Mouse (Mus musculus): ENCODE results near the gene Armc12. TPM values are rescaled to one million over a fixed set of nuclear protein-coding genes. Genes with fewer than 3 reads are reported as not detected.
A peak's percentile ranks its signal among the peaks of the same experiment; 100 is the strongest.

The Armc12 gene
- not detected for total RNA-seq (2021)
- long read RNA-seq, experiment 1, result 0 reads
- long read RNA-seq, experiment 2, partial matches to known transcripts, result 0 of 1 reads
- long read RNA-seq, experiment 2, other reads (novel, unspliced or antisense), result 1 of 1 reads

GRCm38 (mm10) chr17:28530506-28530905, at the start of gene Armc12:
Gene Armc12, plus strand, starts transcription at chr17:28530806.
- DNase-seq (ENCODE audit: low spot score in 2 of 2), result no peak

- DNase-seq (ENCODE audit: low spot score in 2 of 2), result peak in 1 of 2 experiments; percentile 39
These were observed 45.7 kb upstream of the Armc12 start for GRCm38 (mm10) chr17:28484704-28485445.

- peak in 1 of 2 experiments; percentile 44 for DNase-seq (ENCODE audit: low spot score in 2 of 2)
These were observed 45.1 kb upstream of the Armc12 start for GRCm38 (mm10) chr17:28485446-28485948.

- DNase-seq (ENCODE audit: low spot score in 2 of 2), result peak; percentile 96 to 97
These were observed 44.6 kb upstream of the Armc12 start for GRCm38 (mm10) chr17:28485977-28486400.

- no peak for DNase-seq (ENCODE audit: low spot score in 2 of 2)
These were observed 43.9 kb upstream of the Armc12 start for GRCm38 (mm10) chr17:28486720-28487119.

- no peak for DNase-seq (ENCODE audit: low spot score in 2 of 2)
These were observed 42.9 kb upstream of the Armc12 start for GRCm38 (mm10) chr17:28487584-28488257.

GRCm38 (mm10) chr17:28488258-28489013, 42.2 kb upstream of the Armc12 start:
- no peak for DNase-seq (ENCODE audit: low spot score in 2 of 2)

GRCm38 (mm10) chr17:28491035-28491770, 39.4 kb upstream of the Armc12 start:
- DNase-seq (ENCODE audit: low spot score in 2 of 2), result no peak

GRCm38 (mm10) chr17:28495832-28496231, 34.8 kb upstream of the Armc12 start:
- no peak for DNase-seq (ENCODE audit: low spot score in 2 of 2)

GRCm38 (mm10) chr17:28499190-28499589, 31.4 kb upstream of the Armc12 start:
- DNase-seq (ENCODE audit: low spot score in 2 of 2), result no peak

- no peak for DNase-seq (ENCODE audit: low spot score in 2 of 2)
These were observed 30.1 kb upstream of the Armc12 start for GRCm38 (mm10) chr17:28500465-28500864.

GRCm38 (mm10) chr17:28502196-28502821, 28.3 kb upstream of the Armc12 start:
- DNase-seq (ENCODE audit: low spot score in 2 of 2), result no peak

GRCm38 (mm10) chr17:28504182-28504581, 26.4 kb upstream of the Armc12 start:
- DNase-seq (ENCODE audit: low spot score in 2 of 2), result no peak

GRCm38 (mm10) chr17:28505591-28505990, 25.0 kb upstream of the Armc12 start:
- no peak for DNase-seq (ENCODE audit: low spot score in 2 of 2)

- DNase-seq (ENCODE audit: low spot score in 2 of 2), result no peak
These were observed 23.7 kb upstream of the Armc12 start for GRCm38 (mm10) chr17:28506895-28507294.

GRCm38 (mm10) chr17:28507496-28507895, 23.1 kb upstream of the Armc12 start:
- no peak for DNase-seq (ENCODE audit: low spot score in 2 of 2)

GRCm38 (mm10) chr17:28510445-28511342, 19.9 kb upstream of the Armc12 start:
- no peak for DNase-seq (ENCODE audit: low spot score in 2 of 2)

- DNase-seq (ENCODE audit: low spot score in 2 of 2), result no peak
These were observed 18.7 kb upstream of the Armc12 start for GRCm38 (mm10) chr17:28511616-28512541.

Measured in gastrocnemius, postnatal 4 days (tissue).